Mouse (Mus musculus): ENCODE measurements around the gene Zdhhc18. TPM values are rescaled to one million over a fixed set of nuclear protein-coding genes. Genes with fewer than 3 reads are reported as not detected.

Gene Zdhhc18
- polyA plus RNA-seq (2016; fragmentation: Nextera tagmentation; extraction: Ambion mirVana), result 1.9 and 3.1 TPM in 2 replicates

DNA sequence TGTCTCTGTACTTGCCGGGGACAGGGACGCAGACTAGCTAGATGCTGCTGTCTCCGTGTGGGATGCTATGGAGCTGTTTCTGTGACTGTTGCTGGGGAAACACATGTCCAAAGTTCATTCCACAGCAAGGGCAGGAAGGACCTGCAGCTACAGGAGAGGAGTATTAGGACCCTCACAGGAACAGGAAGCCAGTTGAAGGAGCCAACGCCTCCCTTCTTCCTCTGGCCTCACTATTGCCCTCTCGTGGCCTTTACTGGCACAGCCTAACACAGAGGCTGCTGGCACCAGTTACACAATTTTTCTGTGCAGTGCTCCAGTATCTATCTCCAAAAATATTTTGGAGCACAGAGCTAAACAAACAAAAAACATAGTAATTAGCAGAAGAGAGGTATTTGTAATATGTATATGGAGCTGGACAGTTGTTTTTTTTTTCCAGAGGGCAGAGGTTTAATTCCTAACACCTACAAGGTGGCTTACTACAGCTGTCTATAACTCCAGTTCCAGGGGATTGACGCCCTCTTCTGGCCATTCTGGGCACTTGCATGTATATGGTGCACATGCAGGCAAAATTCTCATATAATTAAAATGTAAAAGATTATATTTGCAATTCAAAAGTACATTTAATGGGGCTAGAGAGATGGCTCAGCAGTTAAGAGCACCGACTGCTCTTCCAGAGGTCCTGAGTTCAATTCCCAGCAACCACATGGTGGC, at the start of gene Zdhhc18:
Gene Zdhhc18 (minus strand): TSS at position 166 of the 711 bp plus-strand sequence.
- Histone ChIP-seq H3K9me3 (no peaks in the 10 kb centered on the region), H3K4me3 (peak within 1 kb of the TSS; percentile 24; the same call in 1 of the 2 replicates), H3K36me3 (no peaks in the 10 kb centered on the region), H3K27ac (0 out of 2 replicates have a peak within 1 kb of the TSS, but pooled peaks have one; percentile 41), H3K4me1 (replicated peaks) (peaks cover 3% of the 10 kb centered on the region; the same call in 1 of the 2 replicates), H3K27me3 (ENCODE audit: insufficient read depth, poor library complexity, severe bottlenecking) (no peaks in the 10 kb centered on the region)
- 44% methylated on average over 7 of the region's 7 CpGs for WGBS
- peak; percentile 76 for DNase-seq (ENCODE audit: low spot score)

DNA sequence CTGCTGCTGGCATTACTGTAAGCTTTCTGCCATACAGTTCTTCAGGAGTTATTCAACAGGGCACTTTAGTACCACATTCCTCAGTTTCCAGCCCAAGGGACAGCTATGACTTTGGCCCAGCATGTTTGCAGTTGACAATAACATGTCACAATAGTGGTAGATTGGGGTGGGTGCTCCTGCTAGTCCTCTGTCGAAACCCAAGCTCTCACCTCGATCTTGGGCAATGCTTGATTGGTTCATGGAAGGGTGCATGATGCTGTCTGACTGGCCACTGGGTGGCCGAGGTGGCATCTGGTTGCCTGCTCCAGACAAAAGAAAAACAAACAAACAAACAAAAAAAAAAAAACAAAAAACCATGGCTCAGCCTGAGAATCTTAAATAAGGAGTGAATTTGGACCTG, 45.4 kb upstream of the Zdhhc18 start:
- H3K36me3 ChIP-seq, result peaks cover 99% of the 10 kb centered on the region

DNA sequence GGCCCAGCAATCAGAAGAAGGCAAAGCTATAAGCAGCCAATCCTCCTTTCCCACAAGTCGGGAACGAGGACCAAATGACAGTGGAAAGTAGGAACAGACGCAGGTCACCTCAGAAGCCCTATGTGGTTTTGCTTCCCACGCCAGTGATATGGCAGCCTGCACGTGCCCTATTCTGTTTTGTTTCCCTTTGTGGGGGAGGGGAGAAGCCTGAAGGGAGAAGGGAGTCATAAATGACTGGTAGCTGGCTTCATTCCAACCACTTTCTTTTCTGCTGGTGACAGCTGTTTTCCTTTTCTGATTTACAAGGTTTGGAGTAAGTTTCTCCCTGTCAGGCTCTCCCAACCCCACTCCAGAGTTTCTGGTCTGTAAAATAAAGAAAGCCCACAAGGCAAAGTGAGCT, 40.3 kb upstream of the Zdhhc18 start:
- no peaks in the 10 kb centered on the region for H3K9me3 ChIP-seq
- H3K27me3 ChIP-seq (ENCODE audit: insufficient read depth, poor library complexity, severe bottlenecking), result no peaks in the 10 kb centered on the region
- no peak for DNase-seq (ENCODE audit: low spot score)
- H3K36me3 ChIP-seq, result peaks cover 100% of the 10 kb centered on the region
- H3K4me1 ChIP-seq (replicated peaks), result no peaks in the 10 kb centered on the region
- H3K4me3 ChIP-seq, result no peak overlapping the region
- no peak overlapping the region for H3K27ac ChIP-seq
- WGBS, result 88% methylated on average over 5 of the region's 5 CpGs

More for the DNA sequence above, 45.4 kb upstream of the Zdhhc18 start:
- H3K9me3 ChIP-seq, result no peaks in the 10 kb centered on the region
- no peaks in the 10 kb centered on the region for H3K4me1 ChIP-seq (replicated peaks)
- no peak overlapping the region for H3K27ac ChIP-seq
- WGBS, result 89% methylated on average over 3 of the region's 3 CpGs
- no peaks in the 10 kb centered on the region for H3K27me3 ChIP-seq (ENCODE audit: insufficient read depth, poor library complexity, severe bottlenecking)
- no peak for DNase-seq (ENCODE audit: low spot score)
- H3K4me3 ChIP-seq, result no peak overlapping the region

DNA sequence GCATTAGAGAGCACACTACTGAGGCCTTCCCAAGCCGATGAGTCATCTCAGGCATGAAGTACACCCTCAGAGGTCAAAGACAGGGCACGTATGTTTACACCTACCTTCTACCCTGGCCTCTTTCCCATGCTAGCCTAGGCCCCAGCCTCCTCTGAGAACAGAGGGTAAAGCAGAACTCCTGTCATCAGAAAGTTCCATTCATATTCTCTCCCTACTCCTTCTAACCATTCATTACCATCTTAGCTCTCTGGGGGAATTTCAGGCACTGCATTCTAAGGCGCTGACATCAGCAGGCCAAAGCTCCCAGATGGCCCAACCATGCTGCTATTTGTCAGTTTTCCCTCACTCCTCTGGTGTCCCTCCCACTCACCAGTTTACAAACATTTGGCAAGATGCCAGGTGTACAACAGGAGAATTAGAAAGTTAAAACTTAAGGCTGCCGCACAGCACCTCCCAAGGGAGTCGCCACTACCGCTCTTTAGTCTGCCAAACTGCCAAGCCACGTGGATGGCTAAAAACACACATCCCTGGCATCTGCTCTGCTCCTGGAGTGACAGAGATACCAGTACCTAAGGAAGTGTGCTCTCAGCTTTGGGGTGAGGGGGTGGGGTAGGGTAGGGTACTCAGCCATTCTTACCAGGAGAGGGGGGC, 38.6 kb upstream of the Zdhhc18 start:
- no peak overlapping the region for H3K4me3 ChIP-seq
- H3K27me3 ChIP-seq (ENCODE audit: insufficient read depth, poor library complexity, severe bottlenecking), result no peaks in the 10 kb centered on the region
- no peaks in the 10 kb centered on the region for H3K9me3 ChIP-seq
- 93% methylated on average over 7 of the region's 7 CpGs for WGBS
- H3K36me3 ChIP-seq, result peaks cover 100% of the 10 kb centered on the region
- no peak for DNase-seq (ENCODE audit: low spot score)
- H3K4me1 ChIP-seq (replicated peaks), result no peaks in the 10 kb centered on the region
- no peak overlapping the region for H3K27ac ChIP-seq

DNA sequence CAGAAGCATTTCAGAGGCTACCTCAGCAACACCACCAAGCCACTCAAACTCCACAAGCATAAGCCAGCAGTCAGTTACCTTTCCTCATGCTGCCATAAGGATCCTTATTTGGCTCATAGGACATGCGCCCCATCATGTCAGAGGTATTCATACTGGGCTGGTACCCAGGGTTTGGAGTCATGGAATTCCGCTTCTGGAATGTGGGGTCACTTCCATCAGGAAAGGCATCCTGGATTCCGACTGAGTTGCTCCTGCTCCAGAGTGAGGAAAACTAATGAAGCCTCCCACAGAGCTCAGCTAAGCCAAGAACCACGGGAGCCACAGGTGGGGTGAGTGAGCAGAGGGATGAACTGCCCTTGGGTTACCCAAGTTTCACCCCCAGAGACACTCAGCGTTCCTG, 37.2 kb upstream of the Zdhhc18 start:
- H3K27me3 ChIP-seq (ENCODE audit: insufficient read depth, poor library complexity, severe bottlenecking), result no peaks in the 10 kb centered on the region
- DNase-seq (ENCODE audit: low spot score), result no peak
- no peaks in the 10 kb centered on the region for H3K9me3 ChIP-seq
- H3K27ac ChIP-seq, result no peak overlapping the region
- H3K4me1 ChIP-seq (replicated peaks), result no peaks in the 10 kb centered on the region
- WGBS, result 90% methylated on average over 5 of the region's 5 CpGs
- no peak overlapping the region for H3K4me3 ChIP-seq
- peaks cover 100% of the 10 kb centered on the region for H3K36me3 ChIP-seq

DNA sequence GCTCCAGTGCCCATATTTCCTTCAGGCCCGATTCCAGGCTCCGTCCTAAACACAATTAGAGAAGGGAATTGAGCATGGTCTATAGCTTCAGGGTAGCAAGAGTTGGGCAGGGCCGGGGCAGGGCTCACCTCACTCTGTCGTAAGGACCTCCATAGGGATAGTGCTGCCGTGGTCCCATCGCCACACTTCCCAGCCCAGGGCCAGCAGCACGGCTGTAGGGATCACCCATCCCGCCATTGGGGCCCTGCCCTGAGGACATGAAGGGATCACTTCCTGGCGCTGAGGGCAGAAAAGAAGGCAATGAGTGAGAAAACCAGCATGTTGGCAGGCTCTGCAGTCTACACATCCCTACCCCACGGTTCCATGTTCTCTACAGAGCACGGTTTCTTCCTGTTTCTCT, 36.6 kb upstream of the Zdhhc18 start:
- WGBS, result 91% methylated on average over 11 of the region's 11 CpGs
- no peak for DNase-seq (ENCODE audit: low spot score)
- H3K27ac ChIP-seq, result no peak overlapping the region
- no peaks in the 10 kb centered on the region for H3K27me3 ChIP-seq (ENCODE audit: insufficient read depth, poor library complexity, severe bottlenecking)
- no peaks in the 10 kb centered on the region for H3K9me3 ChIP-seq
- no peaks in the 10 kb centered on the region for H3K4me1 ChIP-seq (replicated peaks)
- no peak overlapping the region for H3K4me3 ChIP-seq
- H3K36me3 ChIP-seq, result peaks cover 100% of the 10 kb centered on the region

DNA sequence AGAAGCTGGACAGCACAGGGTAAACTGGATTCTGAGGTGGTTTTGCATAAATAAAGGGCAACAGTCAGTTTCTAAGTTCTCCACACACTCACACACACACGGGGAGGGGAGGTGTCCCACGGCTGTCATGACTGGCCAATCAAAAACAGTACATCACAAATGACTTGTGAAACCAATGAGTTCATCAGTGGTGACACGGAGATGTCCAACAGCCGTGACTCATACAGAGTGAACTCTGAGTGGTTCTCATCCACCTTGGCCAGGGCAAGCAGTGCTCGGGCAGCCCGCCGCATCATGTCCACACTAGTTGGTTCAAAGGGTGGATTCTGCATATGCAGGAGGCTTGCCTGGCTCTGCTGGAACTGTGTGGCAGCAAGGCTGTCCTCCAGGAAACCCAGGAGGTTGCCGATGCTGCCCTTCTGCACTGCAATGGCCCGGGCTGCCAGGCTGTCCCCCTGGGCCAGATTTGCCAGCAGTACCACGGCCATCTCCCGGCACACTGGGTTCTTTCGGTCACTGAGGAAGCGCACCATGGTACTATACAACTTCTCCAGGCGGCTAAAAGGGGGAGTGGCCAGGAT, 30.3 kb upstream of the Zdhhc18 start:
- no peak for DNase-seq (ENCODE audit: low spot score)
- no peaks in the 10 kb centered on the region for H3K9me3 ChIP-seq
- peaks cover 26% of the 10 kb centered on the region for H3K4me1 ChIP-seq (replicated peaks)
- H3K4me3 ChIP-seq, result no peak overlapping the region
- H3K27ac ChIP-seq, result no peak overlapping the region
- H3K36me3 ChIP-seq, result peaks cover 80% of the 10 kb centered on the region
- no peaks in the 10 kb centered on the region for H3K27me3 ChIP-seq (ENCODE audit: insufficient read depth, poor library complexity, severe bottlenecking)
- WGBS, result 91% methylated on average over 14 of the region's 14 CpGs

DNA sequence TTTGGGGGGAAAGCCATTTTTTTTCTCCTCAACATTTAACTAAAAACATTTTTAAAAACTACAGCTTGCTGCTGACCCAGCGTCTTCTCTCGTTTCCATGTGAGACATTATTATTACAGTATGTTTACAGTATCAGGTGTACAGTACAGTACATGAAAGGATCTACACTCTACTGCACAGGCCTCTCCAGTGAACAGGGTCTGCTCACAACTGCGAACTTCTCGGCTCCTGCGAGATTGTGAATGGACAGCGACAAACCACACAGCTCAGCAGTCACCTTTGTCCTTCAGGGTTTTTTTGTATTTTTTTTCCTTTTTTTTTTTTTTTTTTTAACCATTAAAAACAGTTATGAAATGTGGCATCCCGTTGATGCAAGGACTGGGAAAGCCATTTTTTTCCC, 29.7 kb upstream of the Zdhhc18 start:
- Histone ChIP-seq H3K27me3 (ENCODE audit: insufficient read depth, poor library complexity, severe bottlenecking) (no peaks in the 10 kb centered on the region), H3K9me3 (no peaks in the 10 kb centered on the region), H3K27ac (no peak overlapping the region), H3K36me3 (peaks cover 73% of the 10 kb centered on the region), H3K4me1 (replicated peaks) (peaks cover 33% of the 10 kb centered on the region), H3K4me3 (no peak overlapping the region)
- WGBS, result 93% methylated on average over 7 of the region's 7 CpGs
- no peak for DNase-seq (ENCODE audit: low spot score)

DNA sequence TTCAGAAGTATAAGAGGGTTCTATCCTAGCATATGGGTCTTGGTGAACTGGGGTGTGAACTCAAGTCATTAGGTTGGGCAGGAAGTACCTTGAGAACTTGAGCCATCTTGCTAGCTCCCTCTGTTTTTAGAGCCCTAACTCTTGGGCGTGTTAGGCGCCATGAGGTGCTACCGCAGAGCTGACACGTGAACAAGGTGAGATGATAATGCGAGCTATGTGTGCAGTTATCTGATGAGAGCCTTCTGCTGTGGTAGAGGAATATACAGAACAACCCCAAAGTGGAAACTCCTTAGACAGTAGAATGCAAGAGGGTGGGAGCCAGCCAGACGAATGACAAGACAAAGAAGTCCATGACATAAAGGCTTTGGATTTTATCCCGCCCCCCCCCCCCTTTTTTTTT, 27.3 kb upstream of the Zdhhc18 start:
- Histone ChIP-seq H3K27ac (no peak overlapping the region), H3K27me3 (ENCODE audit: insufficient read depth, poor library complexity, severe bottlenecking) (no peaks in the 10 kb centered on the region), H3K4me1 (replicated peaks) (peaks cover 55% of the 10 kb centered on the region), H3K36me3 (peaks cover 49% of the 10 kb centered on the region), H3K9me3 (no peaks in the 10 kb centered on the region), H3K4me3 (no peak overlapping the region)
- 80% methylated on average over 7 of the region's 7 CpGs for WGBS
- DNase-seq (ENCODE audit: low spot score), result no peak

DNA sequence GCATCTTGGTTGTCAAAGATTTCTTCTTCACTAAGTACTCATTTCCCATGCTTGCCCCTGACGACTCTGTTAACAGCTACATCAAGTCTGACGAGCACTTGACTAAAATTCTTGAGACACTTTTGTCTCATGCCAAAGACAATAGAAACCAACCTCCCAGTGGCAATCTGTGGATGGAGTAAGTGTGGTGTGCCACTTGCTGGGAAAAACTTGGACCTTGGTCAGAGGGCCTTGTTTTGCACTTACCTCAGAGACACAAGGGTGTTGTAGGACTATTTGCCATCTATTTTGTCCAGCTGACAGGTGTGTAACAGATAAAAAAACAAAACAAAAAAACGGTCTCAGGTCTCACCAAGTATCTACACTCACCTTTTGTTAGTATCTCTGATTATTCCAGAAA, 26.2 kb upstream of the Zdhhc18 start:
- no peaks in the 10 kb centered on the region for H3K27me3 ChIP-seq (ENCODE audit: insufficient read depth, poor library complexity, severe bottlenecking)
- H3K27ac ChIP-seq, result peak overlapping the region; percentile 62
- H3K4me3 ChIP-seq, result 0 out of 2 replicates have a peak overlapping the region, but pooled peaks have one; percentile 18
- DNase-seq (ENCODE audit: low spot score), result no peak
- H3K4me1 ChIP-seq (replicated peaks), result peaks cover 65% of the 10 kb centered on the region
- WGBS, result 33% methylated on average over 3 of the region's 3 CpGs
- no peaks in the 10 kb centered on the region for H3K9me3 ChIP-seq
- H3K36me3 ChIP-seq, result peaks cover 39% of the 10 kb centered on the region

DNA sequence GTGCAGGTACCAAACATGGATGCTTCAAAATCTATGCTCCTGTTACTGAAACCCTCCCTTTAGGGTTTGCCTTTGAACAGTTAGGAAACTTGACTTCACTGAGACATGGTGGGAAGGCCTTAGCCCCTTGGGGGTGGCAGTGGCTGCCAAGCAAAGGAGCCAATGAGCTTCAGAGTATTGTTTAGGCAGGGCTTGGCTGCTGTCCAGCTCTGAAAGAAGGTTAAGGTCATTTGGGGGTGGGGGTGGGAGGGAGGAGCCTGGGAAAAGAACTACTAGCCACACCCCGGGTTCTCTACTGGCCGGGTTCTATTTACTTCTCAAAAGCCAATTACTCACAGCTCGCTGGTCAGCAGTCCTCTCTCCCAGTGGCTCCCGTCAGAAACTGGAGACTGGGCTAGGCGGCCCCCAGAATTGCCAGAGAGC, 25.7 kb upstream of the Zdhhc18 start:
- H3K27ac ChIP-seq, result peak overlapping the region; percentile 62

DNA sequence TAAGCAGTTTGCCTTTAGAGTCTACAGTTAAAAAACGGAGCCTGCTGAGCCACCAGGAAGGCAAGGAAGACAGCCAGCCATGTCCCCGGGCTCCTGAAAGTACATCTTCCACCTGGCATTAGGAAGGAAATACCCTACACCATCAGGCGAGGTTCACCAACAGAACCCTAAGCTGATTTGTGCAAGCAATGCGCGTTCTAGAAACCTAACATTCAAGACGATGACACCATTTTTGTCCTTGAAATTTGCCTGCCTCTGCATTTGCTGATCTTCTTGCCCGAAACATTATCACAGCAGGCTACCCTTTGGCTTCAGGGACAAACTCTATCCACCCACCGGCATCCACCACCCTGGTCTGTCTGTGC, 24.4 kb upstream of the Zdhhc18 start:
- Histone ChIP-seq H3K27ac (peak overlapping the region; percentile 97; the same call in 1 of the 2 replicates), H3K4me3 (no peak overlapping the region; the same call in 1 of the 2 replicates), H3K9me3 (no peaks in the 10 kb centered on the region), H3K36me3 (peaks cover 20% of the 10 kb centered on the region), H3K4me1 (replicated peaks) (peaks cover 83% of the 10 kb centered on the region), H3K27me3 (ENCODE audit: insufficient read depth, poor library complexity, severe bottlenecking) (no peaks in the 10 kb centered on the region)
- DNase-seq (ENCODE audit: low spot score), result no peak
- 70% methylated on average over 8 of the region's 8 CpGs for WGBS

More for the DNA sequence above, 25.7 kb upstream of the Zdhhc18 start:
- Histone ChIP-seq H3K4me1 (replicated peaks) (peaks cover 71% of the 10 kb centered on the region), H3K4me3 (peak overlapping the region; percentile 18; the same call in 1 of the 2 replicates), H3K27me3 (ENCODE audit: insufficient read depth, poor library complexity, severe bottlenecking) (no peaks in the 10 kb centered on the region), H3K9me3 (no peaks in the 10 kb centered on the region), H3K36me3 (peaks cover 33% of the 10 kb centered on the region)
- whole genome bisulfite sequencing, result 3% methylated on average over 5 of the region's 5 CpGs
- peak; percentile 78 for DNase-seq (ENCODE audit: low spot score)
